Mouse (Mus musculus): Measurements from ENCODE around the gene Nebl. TPM values are rescaled to one million over a fixed set of nuclear protein-coding genes. Genes with fewer than 3 reads are reported as not detected.
A peak's percentile ranks its signal among the peaks of the same experiment; 100 is the strongest.

The Nebl gene
- polyA plus RNA-seq, 1 experiment from 2014 or later = 13.8 TPM

DNA sequence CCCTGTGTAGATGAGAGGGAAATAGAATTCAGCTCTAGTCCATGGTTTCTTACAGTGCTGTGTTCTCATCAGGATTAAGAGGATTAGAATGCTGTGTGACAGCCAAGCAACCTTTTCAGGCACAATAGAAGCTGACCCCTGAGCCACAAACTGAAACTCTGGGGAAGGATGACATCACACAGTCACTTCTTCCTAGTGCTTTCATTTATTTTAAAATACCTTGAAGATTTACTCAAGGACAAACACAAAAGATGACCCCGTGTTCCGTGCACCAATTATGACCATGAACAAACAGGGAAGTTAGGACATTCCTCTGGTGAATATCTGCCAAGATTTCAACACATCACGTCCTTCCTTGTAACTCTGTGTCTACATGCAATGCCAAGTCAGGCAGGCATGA is 121.0 kb downstream of the Nebl start:
- H3K4me1 ChIP-seq (ENCODE audit: control insufficient read depth, insufficient read depth, low read length) = no peaks in the 10 kb centered on the region
- ATAC-seq = 0 out of 2 replicates have a peak, but pooled peaks have one; percentile 28
- H3K27me3 ChIP-seq (ENCODE audit: control insufficient read depth, insufficient read depth, low read depth, low read length) = no peaks in the 10 kb centered on the region
- H3K36me3 ChIP-seq (ENCODE audit: control insufficient read depth, insufficient read depth, low read length) = no peaks in the 10 kb centered on the region
- H3K4me2 ChIP-seq (ENCODE audit: low read length) = no peak overlapping the region
- 0 out of 2 replicates have a peak, but pooled peaks cover 3% of the 10 kb centered on the region for H3K9me3 ChIP-seq (replicated peaks; ENCODE audit: control insufficient read depth, low read length, poor library complexity, severe bottlenecking)
- no peak overlapping the region for H3K9ac ChIP-seq (ENCODE audit: low read depth, low read length)
- WGBS = 12% methylated on average over 3 of the region's 3 CpGs
- no peak overlapping the region for H3K4me3 ChIP-seq (ENCODE audit: low read depth, low read length)
- H3K27ac ChIP-seq (ENCODE audit: low read length) = 0 out of 2 replicates have a peak overlapping the region, but pooled peaks have one; percentile 7

- Histone ChIP-seq H3K4me3 (ENCODE audit: low read depth, low read length) (no peak overlapping the region), H3K4me2 (ENCODE audit: low read length) (no peak overlapping the region), H3K27ac (ENCODE audit: low read length) (no peak overlapping the region), H3K4me1 (ENCODE audit: control insufficient read depth, insufficient read depth, low read length) (no peaks in the 10 kb centered on the region), H3K9ac (ENCODE audit: low read depth, low read length) (no peak overlapping the region), H3K9me3 (replicated peaks; ENCODE audit: control insufficient read depth, low read length, poor library complexity, severe bottlenecking) (no peaks in the 10 kb centered on the region), H3K27me3 (ENCODE audit: control insufficient read depth, insufficient read depth, low read depth, low read length) (no peaks in the 10 kb centered on the region), H3K36me3 (ENCODE audit: control insufficient read depth, insufficient read depth, low read length) (no peaks in the 10 kb centered on the region)
- no peak for ATAC-seq
- 63% methylated on average over 4 of the region's 4 CpGs for WGBS
These were observed 127.7 kb downstream of the Nebl start for GRCm38 (mm10) chr2:17603573-17603972.

- Histone ChIP-seq H3K9ac (ENCODE audit: low read depth, low read length) (no peak overlapping the region), H3K4me3 (ENCODE audit: low read depth, low read length) (no peak overlapping the region), H3K4me2 (ENCODE audit: low read length) (no peak overlapping the region), H3K27me3 (ENCODE audit: control insufficient read depth, insufficient read depth, low read depth, low read length) (no peaks in the 10 kb centered on the region), H3K27ac (ENCODE audit: low read length) (no peak overlapping the region), H3K36me3 (ENCODE audit: control insufficient read depth, insufficient read depth, low read length) (no peaks in the 10 kb centered on the region), H3K9me3 (replicated peaks; ENCODE audit: control insufficient read depth, low read length, poor library complexity, severe bottlenecking) (no peaks in the 10 kb centered on the region), H3K4me1 (ENCODE audit: control insufficient read depth, insufficient read depth, low read length) (no peaks in the 10 kb centered on the region)
- 68% methylated on average over 2 of the region's 2 CpGs for WGBS
- ATAC-seq = no peak
These were observed 130.6 kb downstream of the Nebl start for GRCm38 (mm10) chr2:17600652-17601051.

DNA sequence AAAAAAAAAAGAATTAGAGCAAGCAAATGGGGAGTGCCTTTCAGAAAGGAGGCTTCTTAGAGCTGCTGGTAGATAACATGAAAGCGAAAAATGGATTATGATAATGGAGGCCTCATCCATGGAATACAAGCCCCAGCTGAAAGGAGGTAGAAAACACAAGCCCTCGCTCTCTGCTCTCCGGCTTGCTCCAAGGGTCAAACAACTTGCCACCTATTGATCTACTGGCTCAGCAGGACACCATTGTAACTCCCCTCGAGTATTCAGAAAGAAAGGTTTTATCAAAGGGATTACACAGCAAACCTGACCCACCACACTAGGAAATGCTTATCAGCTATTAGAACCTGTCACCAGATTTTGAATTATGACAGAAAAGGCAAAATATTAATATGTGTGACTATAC is 131.4 kb downstream of the Nebl start:
- ATAC-seq = 0 out of 2 replicates have a peak, but pooled peaks have one; percentile 14
- Histone ChIP-seq H3K9me3 (replicated peaks; ENCODE audit: control insufficient read depth, low read length, poor library complexity, severe bottlenecking) (no peaks in the 10 kb centered on the region), H3K27me3 (ENCODE audit: control insufficient read depth, insufficient read depth, low read depth, low read length) (no peaks in the 10 kb centered on the region), H3K9ac (ENCODE audit: low read depth, low read length) (no peak overlapping the region), H3K27ac (ENCODE audit: low read length) (no peak overlapping the region), H3K4me3 (ENCODE audit: low read depth, low read length) (no peak overlapping the region), H3K4me1 (ENCODE audit: control insufficient read depth, insufficient read depth, low read length) (no peaks in the 10 kb centered on the region), H3K36me3 (ENCODE audit: control insufficient read depth, insufficient read depth, low read length) (no peaks in the 10 kb centered on the region), H3K4me2 (ENCODE audit: low read length) (no peak overlapping the region)
- WGBS = 14% methylated on average over 4 of the region's 4 CpGs

DNA sequence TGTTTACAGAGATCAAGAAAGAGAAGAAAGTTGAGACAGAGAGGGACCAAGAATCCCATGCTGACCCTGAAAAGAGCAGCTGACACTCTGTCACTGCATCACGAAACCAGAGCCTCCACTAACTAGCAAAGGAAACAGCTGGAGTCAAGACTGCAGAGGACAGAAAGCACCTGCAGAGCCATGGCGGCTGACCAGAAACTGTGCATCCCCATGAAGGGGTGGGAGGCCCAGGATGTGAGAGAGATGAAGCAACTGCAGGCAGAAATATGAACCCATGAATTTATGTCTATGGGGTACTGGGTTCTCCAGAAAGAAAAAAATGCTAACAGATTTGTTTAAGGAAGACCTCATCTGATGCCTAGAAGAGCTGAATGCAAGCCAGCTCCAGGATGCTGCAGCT is 133.3 kb downstream of the Nebl start:
- Histone ChIP-seq H3K4me2 (ENCODE audit: low read length) (no peak overlapping the region), H3K36me3 (ENCODE audit: control insufficient read depth, insufficient read depth, low read length) (no peaks in the 10 kb centered on the region), H3K9ac (ENCODE audit: low read depth, low read length) (no peak overlapping the region), H3K27ac (ENCODE audit: low read length) (no peak overlapping the region), H3K9me3 (replicated peaks; ENCODE audit: control insufficient read depth, low read length, poor library complexity, severe bottlenecking) (0 out of 2 replicates have a peak, but pooled peaks cover 3% of the 10 kb centered on the region), H3K4me3 (ENCODE audit: low read depth, low read length) (no peak overlapping the region), H3K27me3 (ENCODE audit: control insufficient read depth, insufficient read depth, low read depth, low read length) (no peaks in the 10 kb centered on the region), H3K4me1 (ENCODE audit: control insufficient read depth, insufficient read depth, low read length) (no peaks in the 10 kb centered on the region)
- 37% methylated on average over 2 of the region's 2 CpGs for WGBS
- ATAC-seq = no peak

DNA sequence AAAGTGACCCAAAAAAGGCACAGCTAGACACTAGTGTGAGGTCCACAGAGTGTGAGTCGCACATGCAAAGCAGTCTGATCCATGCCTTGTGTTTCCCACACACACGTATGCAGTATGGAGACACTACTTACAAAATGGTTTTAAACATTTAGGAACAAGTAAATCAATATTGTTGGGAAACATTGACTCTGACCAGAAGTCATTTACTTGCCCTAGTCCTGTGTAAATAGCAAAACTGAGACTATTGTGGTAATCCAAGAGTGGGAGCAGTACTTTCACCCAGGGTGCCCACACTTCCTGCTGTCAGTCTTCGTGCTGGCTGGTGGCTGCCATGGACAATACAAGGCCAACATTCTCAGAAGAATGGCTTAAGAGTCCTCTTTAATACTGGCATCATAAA is 141.6 kb downstream of the Nebl start:
- no peak overlapping the region for H3K4me3 ChIP-seq (ENCODE audit: low read depth, low read length)
- ATAC-seq = no peak
- no peaks in the 10 kb centered on the region for H3K36me3 ChIP-seq (ENCODE audit: control insufficient read depth, insufficient read depth, low read length)
- no peak overlapping the region for H3K9ac ChIP-seq (ENCODE audit: low read depth, low read length)
- WGBS = 90% methylated on average over 3 of the region's 3 CpGs
- no peaks in the 10 kb centered on the region for H3K27me3 ChIP-seq (ENCODE audit: control insufficient read depth, insufficient read depth, low read depth, low read length)
- no peaks in the 10 kb centered on the region for H3K4me1 ChIP-seq (ENCODE audit: control insufficient read depth, insufficient read depth, low read length)
- no peak overlapping the region for H3K4me2 ChIP-seq (ENCODE audit: low read length)
- H3K9me3 ChIP-seq (replicated peaks; ENCODE audit: control insufficient read depth, low read length, poor library complexity, severe bottlenecking) = 0 out of 2 replicates have a peak, but pooled peaks cover 3% of the 10 kb centered on the region
- H3K27ac ChIP-seq (ENCODE audit: low read length) = no peak overlapping the region

- WGBS = 90% methylated on average over 6 of the region's 6 CpGs
- Histone ChIP-seq H3K4me2 (ENCODE audit: low read length) (no peak overlapping the region), H3K9me3 (replicated peaks; ENCODE audit: control insufficient read depth, low read length, poor library complexity, severe bottlenecking) (no peaks in the 10 kb centered on the region), H3K9ac (ENCODE audit: low read depth, low read length) (no peak overlapping the region), H3K4me3 (ENCODE audit: low read depth, low read length) (no peak overlapping the region), H3K27ac (ENCODE audit: low read length) (no peak overlapping the region), H3K27me3 (ENCODE audit: control insufficient read depth, insufficient read depth, low read depth, low read length) (no peaks in the 10 kb centered on the region), H3K4me1 (ENCODE audit: control insufficient read depth, insufficient read depth, low read length) (no peaks in the 10 kb centered on the region), H3K36me3 (ENCODE audit: control insufficient read depth, insufficient read depth, low read length) (no peaks in the 10 kb centered on the region)
- ATAC-seq = no peak
These were observed 145.8 kb downstream of the Nebl start for GRCm38 (mm10) chr2:17585329-17585992.

- Histone ChIP-seq H3K4me2 (ENCODE audit: low read length) (no peak overlapping the region), H3K4me3 (ENCODE audit: low read depth, low read length) (no peak overlapping the region), H3K36me3 (ENCODE audit: control insufficient read depth, insufficient read depth, low read length) (no peaks in the 10 kb centered on the region), H3K9ac (ENCODE audit: low read depth, low read length) (no peak overlapping the region), H3K27me3 (ENCODE audit: control insufficient read depth, insufficient read depth, low read depth, low read length) (no peaks in the 10 kb centered on the region), H3K27ac (ENCODE audit: low read length) (no peak overlapping the region), H3K4me1 (ENCODE audit: control insufficient read depth, insufficient read depth, low read length) (no peaks in the 10 kb centered on the region), H3K9me3 (replicated peaks; ENCODE audit: control insufficient read depth, low read length, poor library complexity, severe bottlenecking) (0 out of 2 replicates have a peak, but pooled peaks cover 3% of the 10 kb centered on the region)
- WGBS = 55% methylated on average over 3 of the region's 3 CpGs
- ATAC-seq = no peak
These were observed 155.6 kb downstream of the Nebl start for GRCm38 (mm10) chr2:17575648-17576047.

GRCm38 (mm10) chr2:17571716-17572115 is 159.5 kb downstream of the Nebl start:
- H3K36me3 ChIP-seq (ENCODE audit: control insufficient read depth, insufficient read depth, low read length) = no peaks in the 10 kb centered on the region
- H3K9me3 ChIP-seq (replicated peaks; ENCODE audit: control insufficient read depth, low read length, poor library complexity, severe bottlenecking) = no peaks in the 10 kb centered on the region
- no peak overlapping the region for H3K4me2 ChIP-seq (ENCODE audit: low read length)
- WGBS = 54% methylated on average over 2 of the region's 2 CpGs
- H3K4me3 ChIP-seq (ENCODE audit: low read depth, low read length) = no peak overlapping the region
- no peaks in the 10 kb centered on the region for H3K4me1 ChIP-seq (ENCODE audit: control insufficient read depth, insufficient read depth, low read length)
- no peak for ATAC-seq
- H3K27ac ChIP-seq (ENCODE audit: low read length) = no peak overlapping the region
- H3K9ac ChIP-seq (ENCODE audit: low read depth, low read length) = no peak overlapping the region
- H3K27me3 ChIP-seq (ENCODE audit: control insufficient read depth, insufficient read depth, low read depth, low read length) = no peaks in the 10 kb centered on the region
